17 mouse cellular contexts compared by ENCODE assay signal in the genomic region with DNA sequence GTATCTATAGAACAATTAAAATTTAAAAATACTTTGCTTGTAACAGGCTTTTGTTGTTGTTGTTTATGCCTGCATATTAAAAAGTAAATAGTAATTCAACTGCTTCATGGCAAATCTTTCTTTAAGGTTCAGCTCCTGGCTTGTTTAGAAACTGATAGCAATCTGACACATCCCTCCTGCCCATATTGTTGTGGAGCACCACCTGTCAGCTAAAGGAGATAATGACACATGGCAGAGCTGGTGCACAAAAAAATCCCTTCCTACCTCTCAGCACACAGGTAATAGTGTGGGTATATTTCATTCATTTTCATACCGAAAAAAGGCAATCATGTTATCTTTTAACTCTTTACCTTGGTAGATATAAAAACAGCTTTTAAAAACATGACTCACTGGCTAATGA. TPM values are rescaled to one million over a fixed set of nuclear protein-coding genes. Genes with fewer than 3 reads are reported as not detected.
"Had no signal": no experiment of that assay in that cellular context is flagged by ENCODE, and none has a peak within 500 bp of the region (broad histone marks: within the 10 kb centered on the region; RNA-seq: fewer than 3 reads in every experiment).

No protein-coding gene starts in this region.

- H3K4me3 ChIP-seq: kidney, embryonic 15.5 days; limb, embryonic 13.5 days; liver, embryonic 15.5 days; midbrain, embryonic 10.5 days; myocyte; neural tube, embryonic 15.5 days had no signal

- H3K9me3 ChIP-seq: kidney, embryonic 15.5 days; limb, embryonic 13.5 days; liver, embryonic 15.5 days; midbrain, embryonic 10.5 days; neural tube, embryonic 15.5 days had no signal

- H3K27me3 ChIP-seq: kidney, embryonic 15.5 days; limb, embryonic 13.5 days; liver, embryonic 15.5 days; neural tube, embryonic 15.5 days had no signal

- H3K27ac ChIP-seq: kidney, embryonic 15.5 days; limb, embryonic 13.5 days; liver, embryonic 15.5 days; midbrain, embryonic 10.5 days; neural tube, embryonic 15.5 days had no signal

- H3K4me1 ChIP-seq: kidney, embryonic 15.5 days; limb, embryonic 13.5 days; liver, embryonic 15.5 days; neural tube, embryonic 15.5 days had no signal

- H3K36me3 ChIP-seq: kidney, embryonic 15.5 days; limb, embryonic 13.5 days; liver, embryonic 15.5 days; midbrain, embryonic 10.5 days; neural tube, embryonic 15.5 days had no signal

- DNase-seq: kidney, adult 2 months; kidney, postnatal 25 days; left cerebral cortex, postnatal 4 days; lung, embryonic 14.5 days; lung, postnatal 10 days; lung, postnatal 4 days; right cerebral cortex, adult 18-20 months; right cerebral cortex, postnatal 25 days; thymus, postnatal 4 days had no signal

- H3K4me2 ChIP-seq: kidney, embryonic 15.5 days; limb, embryonic 13.5 days; liver, embryonic 15.5 days; lung, embryonic 14.5 days; neural tube, embryonic 15.5 days had no signal

- H3K9ac ChIP-seq: kidney, embryonic 15.5 days; limb, embryonic 13.5 days; liver, embryonic 15.5 days; lung, embryonic 14.5 days; neural tube, embryonic 15.5 days had no signal

RNA-seq across cellular contexts. Expression of a gene that starts 18.5 kb away (rescaled TPM):
- total RNA-seq: megakaryocyte, adult 5-6 weeks had no signal
- polyA plus RNA-seq: myocyte; small intestine, adult 2 months had no signal
